In genomic region chr1:157964461-157964860, GRCm38 (mm10) we compare ENCODE assay signal across 24 mouse cellular contexts.
A peak's percentile ranks its signal among the peaks of the same experiment; 100 is the strongest.
DNase-seq lines count a peak whose midpoint lies in the region; ATAC-seq and TF ChIP-seq lines count a peak whose summit lies in the region.
"Had no signal": no experiment of that assay in that cellular context is flagged by ENCODE, and none has a peak within 500 bp of the region (broad histone marks: within the 10 kb centered on the region; RNA-seq: fewer than 3 reads in every experiment).

No protein-coding gene starts in this region.

- no peak overlapping the region for H3K9ac ChIP-seq in forebrain, embryonic 13.5 days
- no peak overlapping the region for H3K9ac ChIP-seq in forebrain, embryonic 15.5 days (replicated peaks)
- H3K9ac ChIP-seq in forebrain, postnatal 0 days: no peak overlapping the region
- H3K9ac ChIP-seq: embryonic facial prominence, embryonic 13.5 days; embryonic facial prominence, embryonic 15.5 days had no signal

- peaks cover 11% of the 10 kb centered on the region for H3K4me1 ChIP-seq in forebrain, embryonic 13.5 days
- H3K4me1 ChIP-seq in forebrain, embryonic 10.5 days: peaks cover 13% of the 10 kb centered on the region
- H3K4me1 ChIP-seq in forebrain, embryonic 15.5 days: peaks cover 7% of the 10 kb centered on the region
- no peaks in the 10 kb centered on the region for H3K4me1 ChIP-seq in forebrain, postnatal 0 days (ENCODE audit: insufficient read depth)
- H3K4me1 ChIP-seq: embryonic facial prominence, embryonic 13.5 days; embryonic facial prominence, embryonic 15.5 days had no signal

- no peaks in the 10 kb centered on the region for H3K9me3 ChIP-seq in forebrain, embryonic 13.5 days (replicated peaks)
- H3K9me3 ChIP-seq in forebrain, embryonic 10.5 days: no peaks in the 10 kb centered on the region
- no peaks in the 10 kb centered on the region for H3K9me3 ChIP-seq in forebrain, embryonic 15.5 days
- H3K9me3 ChIP-seq in forebrain, postnatal 0 days (ENCODE audit: low read length): no peaks in the 10 kb centered on the region
- H3K9me3 ChIP-seq: embryonic facial prominence, embryonic 13.5 days; embryonic facial prominence, embryonic 15.5 days had no signal

- H3K4me3 ChIP-seq in forebrain, embryonic 13.5 days: no peak overlapping the region
- no peak overlapping the region for H3K4me3 ChIP-seq in forebrain, embryonic 10.5 days
- H3K4me3 ChIP-seq in forebrain, embryonic 15.5 days: no peak overlapping the region
- H3K4me3 ChIP-seq in forebrain, postnatal 0 days (ENCODE audit: low read depth, low read length): no peak overlapping the region
- H3K4me3 ChIP-seq: embryonic facial prominence, embryonic 13.5 days; embryonic facial prominence, embryonic 15.5 days; erythroblast, embryonic 14.5 days had no signal

- H3K36me3 ChIP-seq in forebrain, embryonic 13.5 days (ENCODE audit: poor library complexity, severe bottlenecking): no peaks in the 10 kb centered on the region
- no peaks in the 10 kb centered on the region for H3K36me3 ChIP-seq in forebrain, embryonic 10.5 days (replicated peaks)
- H3K36me3 ChIP-seq in forebrain, embryonic 15.5 days: no peaks in the 10 kb centered on the region
- no peaks in the 10 kb centered on the region for H3K36me3 ChIP-seq in forebrain, postnatal 0 days (ENCODE audit: insufficient read depth)
- H3K36me3 ChIP-seq: embryonic facial prominence, embryonic 13.5 days; embryonic facial prominence, embryonic 15.5 days; G1E had no signal

- peak; percentile 50; the same call in 1 of the 2 replicates for ATAC-seq in forebrain, embryonic 13.5 days
- ATAC-seq in forebrain, embryonic 15.5 days (replicated peaks): peak; percentile 48; the same call in 1 of the 2 replicates
- no peak for ATAC-seq in forebrain, postnatal 0 days
- ATAC-seq: activated CD4-positive, CD25-positive, alpha-beta regulatory T cell, adult 4 months; CD4-positive, CD25-positive, alpha-beta regulatory T cell, adult 4 months; Patski had no signal

- intact Hi-C loops in heart, postnatal 25 days (cut with DNase I): no loop called here

- no peaks in the 10 kb centered on the region for H3K27me3 ChIP-seq in forebrain, embryonic 13.5 days
- no peaks in the 10 kb centered on the region for H3K27me3 ChIP-seq in forebrain, embryonic 10.5 days (ENCODE audit: poor library complexity, severe bottlenecking)
- H3K27me3 ChIP-seq in forebrain, embryonic 15.5 days: no peaks in the 10 kb centered on the region
- no peaks in the 10 kb centered on the region for H3K27me3 ChIP-seq in forebrain, postnatal 0 days (ENCODE audit: insufficient read depth, low read length)
- H3K27me3 ChIP-seq: embryonic facial prominence, embryonic 13.5 days; embryonic facial prominence, embryonic 15.5 days had no signal

- no peak overlapping the region for H3K4me2 ChIP-seq in forebrain, embryonic 13.5 days
- H3K4me2 ChIP-seq in forebrain, embryonic 15.5 days (replicated peaks): no peak overlapping the region
- no peak overlapping the region for H3K4me2 ChIP-seq in forebrain, postnatal 0 days (ENCODE audit: low read depth)
- H3K4me2 ChIP-seq: embryonic facial prominence, embryonic 13.5 days; embryonic facial prominence, embryonic 15.5 days had no signal

- no peak for DNase-seq in forebrain, embryonic 10.5 days (ENCODE audit: extremely low spot score, low spot score)
- no peak for DNase-seq in forebrain, postnatal 0 days
- peak; percentile 40 for DNase-seq in heart, adult 11 months
- DNase-seq in heart, postnatal 25 days (ENCODE audit: low spot score): no peak
- DNase-seq: adrenal gland, adult 8-10 months; adrenal gland, postnatal 14 days; adrenal gland, postnatal 36 days; B cell, adult 2 months; cerebellum, adult 11 months; cerebellum, adult 18-20 months; cerebellum, adult 8-10 months; cerebellum, adult 9-11 months; cerebellum, postnatal 14 days; cerebellum, postnatal 36 days; embryo, embryonic 11 days had no signal

- TF ChIP-seq CTCF in forebrain, postnatal 0 days (IDR thresholded peaks at IDR 0.05; ENCODE audit: low read depth): no peak

- no peak overlapping the region for H3K27ac ChIP-seq in forebrain, embryonic 13.5 days
- H3K27ac ChIP-seq in forebrain, embryonic 10.5 days: no peak overlapping the region
- no peak overlapping the region for H3K27ac ChIP-seq in forebrain, embryonic 15.5 days (replicated peaks)
- H3K27ac ChIP-seq in forebrain, postnatal 0 days (ENCODE audit: low read depth, low read length): no peak overlapping the region
- H3K27ac ChIP-seq: embryonic facial prominence, embryonic 13.5 days; embryonic facial prominence, embryonic 15.5 days had no signal

- WGBS in forebrain, embryonic 13.5 days: 64% methylated on average over 3 of the region's 3 CpGs
- 93% methylated on average over 3 of the region's 3 CpGs for WGBS in forebrain, embryonic 10.5 days
- WGBS in forebrain, embryonic 15.5 days: 53% methylated on average over 3 of the region's 3 CpGs
- 52% methylated on average over 3 of the region's 3 CpGs for WGBS in forebrain, postnatal 0 days
